Mouse (Mus musculus) liver, embryonic 12.5 days (tissue): ENCODE data around the gene Zkscan5. TPM values are rescaled to one million over a fixed set of nuclear protein-coding genes. Genes with fewer than 3 reads are reported as not detected.
"Not testable (repeated sequence)": the region's sequence is repeated elsewhere in the genome, so short reads cannot be mapped to it uniquely, and the experiment has no call there.

Experiments
- ATAC-seq: fragments of 200-750 bp; cut with Nextera tagmentation; 2 replicates; pipeline ENCODE4 v1.8.0; 2017; ENCODE audit warnings: moderate number of reproducible peaks, mild to moderate bottlenecking, moderate library complexity
- H3K27ac ChIP-seq: fragments of 300-500 bp; sonication (generic); 2 replicates; pipeline ENCODE4 v1.5.1; 2016; ENCODE audit warnings: mild to moderate bottlenecking
- H3K27me3 ChIP-seq: fragments of 300-500 bp; sonication (generic); replicated peaks from 2 replicates; pipeline ENCODE4 v1.6.1; 2016; ENCODE audit warnings: mild to moderate bottlenecking, moderate library complexity
- H3K36me3 ChIP-seq: fragments of 300-500 bp; sonication (generic); 2 replicates; pipeline ENCODE4 v1.6.1; 2016; ENCODE audit warnings: mild to moderate bottlenecking, moderate library complexity
- H3K4me1 ChIP-seq: fragments of 300-500 bp; sonication (generic); 2 replicates; pipeline ENCODE4 v1.6.1; 2016
- H3K4me2 ChIP-seq: fragments of 300-500 bp; sonication (generic); 2 replicates; pipeline ENCODE4 v1.6.1; 2016; ENCODE audit warnings: mild to moderate bottlenecking, moderate library complexity
- H3K4me3 ChIP-seq: fragments of 300-500 bp; sonication (generic); 2 replicates; pipeline ENCODE4 v1.5.1; 2016; ENCODE audit warnings: mild to moderate bottlenecking, moderate library complexity
- H3K9ac ChIP-seq: fragments of 300-500 bp; sonication (generic); 2 replicates; pipeline ENCODE4 v1.6.1; 2016; ENCODE audit warnings: mild to moderate bottlenecking, moderate library complexity
- H3K9me3 ChIP-seq: fragments of 300-500 bp; sonication (generic); replicated peaks from 2 replicates; pipeline ENCODE4 v1.6.1; 2016; ENCODE audit warnings: mild to moderate bottlenecking, moderate library complexity
- WGBS: fragments of 180-500 bp; shearing (Covaris S2); methylation state at CpG from one replicate; pipeline ENCODE4 v1.1.7; 2016; ENCODE audit not compliant: insufficient replicate concordance; 5-methylcytosine and 5-hydroxymethylcytosine counted together
- polyA plus RNA-seq: library from polyadenylated mRNA; unstranded; fragments of >200 nt; fragmentation: Nextera tagmentation; extraction: Ambion mirVana; gene quantifications from 2 replicates; pipeline ENCODE4 v1.2.1, GENCODE M21; 2016

The Zkscan5 gene
- polyA plus RNA-seq, 1 experiment from 2014 or later: 5.9 TPM

DNA sequence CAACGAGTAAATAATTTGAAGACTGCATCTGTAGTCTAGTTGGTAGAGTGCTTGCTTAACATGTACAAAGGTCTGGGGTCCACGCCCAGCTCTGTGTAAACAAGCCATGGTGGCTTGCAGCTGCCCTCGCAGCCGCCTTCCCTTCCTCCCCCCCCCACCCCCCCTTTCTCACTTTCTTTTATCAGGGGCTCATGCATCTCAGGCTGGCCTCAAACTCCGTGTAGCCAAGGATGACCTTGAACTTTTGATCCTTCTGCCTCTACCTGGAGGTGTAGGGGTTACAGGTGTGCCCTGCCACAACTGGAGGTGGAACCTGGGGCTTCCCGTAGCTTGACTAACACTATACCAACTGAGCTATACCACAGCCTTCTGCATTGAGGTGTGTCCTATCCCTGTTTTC, 13.4 kb downstream of the Zkscan5 start:
- peaks cover under 1% of the 10 kb centered on the region; the same call in 1 of the 2 replicates for H3K4me1 ChIP-seq
- WGBS: 65% methylated on average over 6 of the region's 6 CpGs
- H3K27ac ChIP-seq: no peak overlapping the region
- H3K36me3 ChIP-seq: peaks cover 65% of the 10 kb centered on the region
- no peak overlapping the region for H3K4me3 ChIP-seq
- no peak overlapping the region for H3K9ac ChIP-seq
- no peaks in the 10 kb centered on the region for H3K27me3 ChIP-seq
- 0 out of 2 replicates have a peak, but pooled peaks have one; percentile 14 for ATAC-seq
- H3K9me3 ChIP-seq: no peaks in the 10 kb centered on the region
- no peak overlapping the region for H3K4me2 ChIP-seq

DNA sequence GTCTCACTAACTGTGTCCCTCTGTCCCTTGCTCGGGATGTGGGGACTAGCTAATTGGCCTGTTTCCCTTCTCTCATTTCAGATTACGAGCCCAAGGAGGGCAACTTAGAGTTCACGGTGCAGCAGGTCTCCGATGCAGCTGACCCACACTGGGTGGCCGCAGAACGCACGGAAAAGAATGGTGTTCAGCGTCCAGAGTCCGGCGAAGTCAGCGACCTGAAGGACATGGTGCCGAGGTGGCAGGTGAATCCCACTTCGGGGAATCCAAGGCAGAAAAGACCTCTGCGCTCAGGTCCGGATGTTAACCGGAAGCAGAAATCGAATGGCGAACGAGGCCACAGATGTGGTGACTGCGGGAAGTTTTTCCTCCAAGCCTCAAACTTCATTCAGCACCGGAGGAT, 13.8 kb downstream of the Zkscan5 start:
- H3K27ac ChIP-seq: no peak overlapping the region
- no peak overlapping the region for H3K4me2 ChIP-seq
- WGBS: 90% methylated on average over 21 of the region's 21 CpGs
- H3K4me1 ChIP-seq: peaks cover 3% of the 10 kb centered on the region; the same call in 1 of the 2 replicates
- H3K27me3 ChIP-seq: no peaks in the 10 kb centered on the region
- H3K9ac ChIP-seq: no peak overlapping the region
- H3K36me3 ChIP-seq: peaks cover 62% of the 10 kb centered on the region
- ATAC-seq: no peak
- H3K9me3 ChIP-seq: no peaks in the 10 kb centered on the region
- H3K4me3 ChIP-seq: no peak overlapping the region

DNA sequence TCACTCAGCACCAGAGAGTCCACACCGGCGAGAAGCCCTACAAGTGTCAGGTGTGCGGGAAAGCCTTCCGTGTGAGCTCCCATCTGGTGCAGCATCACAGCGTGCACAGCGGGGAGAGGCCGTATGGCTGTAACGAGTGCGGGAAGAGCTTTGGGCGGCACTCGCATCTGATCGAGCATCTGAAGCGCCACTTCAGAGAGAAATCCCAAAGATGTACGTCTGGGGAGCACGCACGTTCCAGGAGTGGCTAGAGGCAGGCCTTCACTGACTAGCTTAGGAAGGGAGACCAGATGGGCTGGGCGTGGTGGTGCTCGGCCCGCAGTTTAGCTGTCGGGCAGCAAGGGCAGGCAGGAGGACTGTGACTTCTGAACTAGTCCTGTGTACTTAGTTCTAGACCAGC, 14.3 kb downstream of the Zkscan5 start:
- no peak for ATAC-seq
- H3K4me1 ChIP-seq: peaks cover 3% of the 10 kb centered on the region; the same call in 1 of the 2 replicates
- H3K4me3 ChIP-seq: no peak overlapping the region
- no peaks in the 10 kb centered on the region for H3K9me3 ChIP-seq
- peaks cover 58% of the 10 kb centered on the region for H3K36me3 ChIP-seq
- 91% methylated on average over 20 of the region's 20 CpGs for WGBS
- no peaks in the 10 kb centered on the region for H3K27me3 ChIP-seq
- H3K9ac ChIP-seq: no peak overlapping the region
- no peak overlapping the region for H3K4me2 ChIP-seq
- no peak overlapping the region for H3K27ac ChIP-seq

DNA sequence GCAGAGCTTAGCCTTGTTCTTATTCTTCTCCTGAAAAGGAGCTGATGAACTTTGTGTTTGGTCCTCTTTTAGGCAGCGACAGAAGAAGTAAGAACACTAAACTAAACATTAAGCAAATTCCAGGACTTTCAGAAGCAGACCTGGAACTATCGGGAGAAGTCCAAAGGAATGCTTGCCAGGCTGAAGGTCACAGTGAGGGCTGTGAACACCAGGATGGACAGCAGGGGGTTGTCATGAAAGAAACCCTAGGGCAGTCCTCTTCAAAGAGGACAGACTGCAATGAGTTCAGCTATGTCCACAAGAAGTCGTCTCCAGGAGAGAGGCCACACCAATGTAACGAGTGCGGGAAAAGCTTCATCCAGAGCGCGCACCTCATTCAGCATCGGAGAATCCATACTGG, 15.6 kb downstream of the Zkscan5 start:
- no peak overlapping the region for H3K4me3 ChIP-seq
- 85% methylated on average over 8 of the region's 8 CpGs for WGBS
- H3K4me1 ChIP-seq: peaks cover 3% of the 10 kb centered on the region; the same call in 1 of the 2 replicates
- no peak overlapping the region for H3K27ac ChIP-seq
- H3K9ac ChIP-seq: no peak overlapping the region
- peaks cover 45% of the 10 kb centered on the region for H3K36me3 ChIP-seq
- ATAC-seq: no peak
- no peaks in the 10 kb centered on the region for H3K9me3 ChIP-seq
- no peak overlapping the region for H3K4me2 ChIP-seq
- no peaks in the 10 kb centered on the region for H3K27me3 ChIP-seq

DNA sequence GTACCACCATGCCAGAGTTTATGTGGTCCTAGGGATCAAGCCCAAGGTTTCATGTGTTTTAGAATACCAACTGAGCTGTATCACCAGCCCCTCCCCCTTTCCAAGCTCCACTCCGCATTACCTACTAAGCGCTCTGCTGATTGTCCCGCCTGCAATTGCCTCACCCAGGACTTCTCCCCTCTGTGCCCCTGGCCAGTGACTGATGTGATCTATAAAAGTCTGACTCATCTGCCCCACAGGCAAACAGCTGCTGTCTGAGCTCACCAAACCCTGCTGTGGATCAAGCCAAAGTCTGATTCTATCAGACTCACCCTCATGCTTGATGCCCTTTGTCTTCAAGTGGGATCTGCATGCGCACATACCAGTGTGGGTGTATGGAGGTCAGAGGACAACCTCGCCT, 18.5 kb downstream of the Zkscan5 start:
- Histone ChIP-seq H3K9me3 (no peaks in the 10 kb centered on the region), H3K36me3 (peaks cover 39% of the 10 kb centered on the region), H3K4me3 (no peak overlapping the region), H3K27me3 (no peaks in the 10 kb centered on the region), H3K4me2 (no peak overlapping the region), H3K27ac (no peak overlapping the region), H3K4me1 (peaks cover 5% of the 10 kb centered on the region; the same call in 1 of the 2 replicates), H3K9ac (no peak overlapping the region)
- peak; percentile 22 for ATAC-seq
- 79% methylated on average over 5 of the region's 5 CpGs for WGBS

DNA sequence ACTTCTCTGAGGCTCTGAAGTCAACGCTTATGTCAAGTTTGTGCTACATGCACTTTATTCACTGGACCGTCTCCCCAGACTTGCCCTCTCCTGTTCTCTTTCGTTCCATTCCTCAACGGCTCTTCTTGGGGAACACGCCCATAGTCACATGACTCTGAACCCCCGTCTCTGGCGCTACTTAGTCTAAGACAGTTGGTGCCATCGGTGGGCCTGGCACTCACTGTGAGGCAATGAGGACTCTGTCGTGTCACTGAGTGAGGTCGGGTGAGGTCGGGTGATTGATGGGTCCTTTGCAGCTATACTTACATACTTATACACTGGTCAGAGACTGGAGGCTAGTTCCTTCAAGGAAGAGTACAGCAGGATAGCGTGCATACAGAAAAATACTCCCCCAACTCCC, 19.0 kb downstream of the Zkscan5 start:
- Histone ChIP-seq H3K4me2 (no peak overlapping the region), H3K9ac (no peak overlapping the region), H3K4me1 (peaks cover 6% of the 10 kb centered on the region; the same call in 1 of the 2 replicates), H3K4me3 (no peak overlapping the region), H3K36me3 (peaks cover 34% of the 10 kb centered on the region), H3K9me3 (no peaks in the 10 kb centered on the region), H3K27ac (no peak overlapping the region), H3K27me3 (no peaks in the 10 kb centered on the region)
- no peak for ATAC-seq
- WGBS: 78% methylated on average over 12 of the region's 12 CpGs

DNA sequence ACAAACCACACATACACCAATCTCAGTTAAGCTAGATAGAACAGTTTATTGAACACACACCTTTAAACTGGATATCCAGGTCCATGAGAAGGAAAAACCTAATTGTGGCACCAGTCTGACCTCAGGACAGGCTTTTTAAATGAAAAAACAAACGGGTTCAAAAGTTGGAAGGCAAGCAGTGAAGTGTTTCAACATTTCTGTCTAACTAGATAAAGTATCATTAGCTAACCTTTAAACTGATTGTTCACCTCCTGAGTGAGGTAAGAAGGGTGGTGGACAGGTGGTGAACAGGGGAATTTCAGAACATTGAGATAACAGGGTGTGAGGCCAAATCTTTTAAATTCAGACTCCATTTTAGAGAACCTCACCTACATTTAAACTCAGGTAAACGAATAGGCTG, 22.1 kb downstream of the Zkscan5 start:
- H3K9ac ChIP-seq: no peak overlapping the region
- H3K27ac ChIP-seq: no peak overlapping the region
- H3K36me3 ChIP-seq: peaks cover 6% of the 10 kb centered on the region
- H3K4me1 ChIP-seq: peaks cover 15% of the 10 kb centered on the region
- no peaks in the 10 kb centered on the region for H3K9me3 ChIP-seq
- H3K27me3 ChIP-seq: no peaks in the 10 kb centered on the region
- ATAC-seq: no peak
- H3K4me2 ChIP-seq: no peak overlapping the region
- WGBS: 40% methylated on average over 2 of the region's 2 CpGs
- H3K4me3 ChIP-seq: no peak overlapping the region

DNA sequence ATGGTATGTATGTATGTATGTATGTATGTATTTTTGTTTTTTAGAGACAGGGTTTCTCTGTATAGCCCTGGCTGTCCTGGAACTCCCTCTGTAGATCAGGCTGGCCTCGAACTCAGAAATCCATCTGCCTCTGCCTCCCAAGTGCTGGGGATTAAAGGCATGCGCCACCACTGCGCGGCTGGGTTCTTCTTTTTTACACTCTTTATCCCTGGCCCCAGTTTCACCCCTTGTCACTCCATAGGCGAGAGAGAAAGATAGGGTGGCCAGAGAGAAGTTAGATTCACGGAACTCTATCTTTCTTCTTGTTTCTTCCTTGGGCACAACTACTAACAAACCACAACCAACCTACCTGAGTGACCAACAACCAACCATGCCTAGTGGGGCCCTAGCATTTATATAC, 24.9 kb downstream of the Zkscan5 start:
- H3K4me3 ChIP-seq, H3K4me2 ChIP-seq, ATAC-seq, H3K27me3 ChIP-seq, H3K9ac ChIP-seq, H3K27ac ChIP-seq, H3K9me3 ChIP-seq: not testable (repeated sequence)
- Histone ChIP-seq H3K36me3 (peaks cover 13% of the 10 kb centered on the region), H3K4me1 (peaks cover 25% of the 10 kb centered on the region)
- WGBS: 71% methylated on average over 6 of the region's 6 CpGs

DNA sequence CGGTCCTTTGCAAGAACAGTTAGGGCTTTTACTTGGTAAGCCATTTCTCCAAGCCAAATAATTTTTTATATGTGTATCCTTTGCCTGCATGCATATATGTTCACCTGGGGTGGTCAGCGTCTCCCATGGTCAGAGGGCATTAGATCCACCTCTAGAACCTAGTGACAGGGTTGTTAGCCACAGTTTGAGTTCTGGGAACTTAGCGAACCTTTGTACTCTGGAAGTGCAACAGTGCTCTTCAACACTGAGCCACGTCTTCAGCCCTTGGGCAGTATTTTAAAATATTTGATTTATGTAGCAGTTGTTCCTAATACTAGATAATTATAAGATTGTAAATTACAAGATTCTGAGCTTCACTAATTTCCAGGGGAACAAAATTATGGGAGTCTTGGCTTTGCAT, 26.3 kb downstream of the Zkscan5 start:
- H3K27me3 ChIP-seq: no peaks in the 10 kb centered on the region
- peak overlapping the region; percentile 99 for H3K9ac ChIP-seq
- H3K4me2 ChIP-seq: peak overlapping the region; percentile 75
- peak overlapping the region; percentile 100 for H3K4me3 ChIP-seq
- H3K9me3 ChIP-seq: no peaks in the 10 kb centered on the region
- 79% methylated on average over 4 of the region's 4 CpGs for WGBS
- peaks cover 26% of the 10 kb centered on the region for H3K36me3 ChIP-seq
- H3K27ac ChIP-seq: peak overlapping the region; percentile 96; the same call in 1 of the 2 replicates
- ATAC-seq: no peak
- H3K4me1 ChIP-seq: peaks cover 25% of the 10 kb centered on the region

DNA sequence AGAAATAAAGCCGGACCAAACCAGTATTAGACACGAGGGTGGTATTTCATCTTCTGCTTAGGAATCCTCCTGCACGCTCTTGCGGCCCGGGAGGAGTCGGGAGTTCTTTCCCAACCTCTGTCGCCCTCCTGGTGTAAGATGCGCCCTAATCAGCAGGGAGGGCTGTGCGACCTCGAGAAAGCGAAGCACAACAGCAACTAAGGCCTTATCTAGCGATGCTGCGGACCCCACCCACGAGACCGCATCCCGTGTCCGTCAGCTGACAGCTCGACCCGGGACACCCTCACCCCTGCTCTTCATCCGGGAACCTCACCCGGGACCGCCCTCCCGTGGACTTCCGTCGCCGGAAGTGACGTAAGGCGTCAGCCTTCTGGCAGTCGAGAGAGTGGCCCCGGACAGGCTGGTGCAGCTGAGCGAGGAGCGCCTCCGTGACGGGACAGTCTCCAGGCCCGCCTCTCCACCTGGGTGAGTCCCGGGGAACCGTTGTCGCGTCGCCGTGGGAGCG, 27.1 kb downstream of the Zkscan5 start, which contains the start of gene Zfp655:
TSS of gene Zfp655 (plus strand) at position 349 of the 505 bp plus-strand sequence.
- Histone ChIP-seq H3K4me1 (peaks cover 25% of the 10 kb centered on the region), H3K4me2 (peak within 1 kb of the TSS; percentile 75), H3K27me3 (no peaks in the 10 kb centered on the region), H3K27ac (peak within 1 kb of the TSS; percentile 96), H3K4me3 (peak within 1 kb of the TSS; percentile 100), H3K9ac (peak within 1 kb of the TSS; percentile 99), H3K36me3 (peaks cover 34% of the 10 kb centered on the region), H3K9me3 (no peaks in the 10 kb centered on the region)
- under 1% methylated on average over 42 of the region's 42 CpGs for WGBS
- ATAC-seq: peak; percentile 98

DNA sequence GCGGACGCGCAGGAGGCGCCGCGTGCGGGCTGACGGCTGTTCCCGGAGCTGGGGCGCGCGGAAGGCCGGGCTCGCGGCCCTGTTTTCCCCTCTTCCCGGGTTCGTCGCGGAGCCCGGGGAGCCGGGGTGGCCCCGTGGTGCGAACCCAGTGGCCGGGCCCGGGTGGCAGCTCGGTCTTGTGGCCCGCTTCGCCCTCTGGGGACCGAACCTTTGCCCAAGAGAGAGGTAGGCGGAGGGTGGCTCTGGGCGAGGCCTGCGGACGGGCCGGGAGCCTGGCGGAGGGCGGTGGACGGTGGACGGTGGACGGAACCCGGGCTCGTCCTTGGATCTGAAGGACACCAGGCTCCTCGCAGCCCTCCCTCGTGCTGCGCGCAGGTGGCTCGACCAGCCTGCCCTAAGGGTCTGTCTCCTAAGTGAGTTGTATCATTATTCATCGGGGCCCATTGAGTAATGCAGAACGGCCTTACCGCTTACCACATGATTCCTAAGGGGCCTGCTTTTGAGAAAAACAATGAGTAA, 27.6 kb downstream of the Zkscan5 start:
- H3K27me3 ChIP-seq: no peaks in the 10 kb centered on the region
- peak; percentile 64 for ATAC-seq
- peaks cover 39% of the 10 kb centered on the region for H3K36me3 ChIP-seq
- H3K4me3 ChIP-seq: peak overlapping the region; percentile 100
- peak overlapping the region; percentile 99 for H3K9ac ChIP-seq
- no peaks in the 10 kb centered on the region for H3K9me3 ChIP-seq
- peak overlapping the region; percentile 96 for H3K27ac ChIP-seq
- under 1% methylated on average over 43 of the region's 49 CpGs for WGBS
- peaks cover 25% of the 10 kb centered on the region for H3K4me1 ChIP-seq
- H3K4me2 ChIP-seq: peak overlapping the region; percentile 75

DNA sequence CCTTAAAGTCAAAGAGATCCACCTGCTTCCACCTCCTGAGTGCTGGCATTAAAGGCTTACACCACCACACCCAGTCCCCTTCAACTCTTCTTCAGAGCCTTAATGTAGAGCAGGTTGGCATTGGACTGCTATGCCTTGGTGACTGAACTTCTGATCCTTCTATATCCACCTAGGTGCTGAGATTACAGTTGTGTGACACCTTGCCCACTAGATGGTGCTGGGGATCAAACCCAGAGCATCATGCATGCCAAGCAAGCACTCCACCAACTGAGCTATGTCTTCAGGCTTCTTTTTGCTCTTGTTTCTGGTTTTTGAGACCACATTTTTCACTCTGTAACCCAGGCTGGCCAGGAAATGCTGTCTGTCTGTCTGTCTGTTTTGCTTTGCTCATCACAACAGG, 30.3 kb downstream of the Zkscan5 start:
- no peaks in the 10 kb centered on the region for H3K9me3 ChIP-seq
- no peak overlapping the region for H3K9ac ChIP-seq
- peaks cover 63% of the 10 kb centered on the region for H3K36me3 ChIP-seq
- no peaks in the 10 kb centered on the region for H3K27me3 ChIP-seq
- no peak overlapping the region for H3K4me3 ChIP-seq
- no peak overlapping the region for H3K4me2 ChIP-seq
- ATAC-seq: no peak
- H3K27ac ChIP-seq: no peak overlapping the region
- H3K4me1 ChIP-seq: peaks cover 22% of the 10 kb centered on the region

DNA sequence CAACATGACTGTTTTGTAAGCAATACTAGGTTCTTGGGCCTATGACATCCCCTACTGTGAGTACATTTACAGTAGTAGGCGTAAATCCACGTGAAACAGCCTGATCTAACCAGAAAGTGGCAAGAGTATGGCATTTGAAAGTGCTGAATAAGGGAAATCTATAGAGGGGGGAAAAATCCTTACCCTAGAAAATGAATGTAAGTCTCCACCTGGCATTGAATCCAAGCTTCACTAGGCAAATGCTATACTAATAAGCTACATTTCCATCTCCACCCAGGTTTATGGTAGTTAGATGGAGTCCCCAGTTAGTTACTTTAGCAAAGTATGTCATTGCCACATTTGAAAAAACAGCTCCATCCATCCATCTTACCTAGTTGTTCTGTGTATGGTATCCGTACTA, 45.2 kb downstream of the Zkscan5 start:
- Histone ChIP-seq H3K4me2 (no peak overlapping the region), H3K36me3 (peaks cover 80% of the 10 kb centered on the region), H3K9me3 (no peaks in the 10 kb centered on the region), H3K27me3 (no peaks in the 10 kb centered on the region), H3K4me3 (no peak overlapping the region), H3K9ac (no peak overlapping the region), H3K27ac (no peak overlapping the region), H3K4me1 (no peaks in the 10 kb centered on the region)
- WGBS: 78% methylated on average over 3 of the region's 3 CpGs
- ATAC-seq: no peak
